Mouse (Mus musculus): ENCODE measurements at regions not wholly inside any gene's neighbourhood (a gene's known extent, or its start where the extent isn't known, plus 50 kb on each side); places are given as distances from the start of the nearest gene placed in this dataset.

DNA sequence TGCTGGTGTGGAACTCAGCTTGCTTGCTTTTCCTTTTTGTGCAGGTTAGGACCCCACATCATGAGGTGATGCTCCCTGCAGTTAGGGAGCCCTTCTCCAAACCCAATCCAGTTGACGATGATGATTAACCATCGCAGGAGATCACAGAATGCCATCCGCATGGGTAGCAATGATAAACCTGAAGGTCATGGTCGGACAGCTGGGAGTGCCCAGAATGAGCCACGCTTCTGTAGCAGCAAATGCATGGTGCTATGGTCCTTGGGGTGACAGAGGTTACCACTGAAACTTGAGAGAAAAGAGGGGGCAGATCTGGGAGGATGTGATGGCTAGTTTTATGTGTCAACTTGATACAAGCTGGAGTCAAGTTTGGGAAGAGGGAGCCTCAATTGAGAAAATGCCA, 170.3 kb downstream of the Inhbb start:
- ATAC-seq (replicated peaks): no peak
- Histone ChIP-seq H3K27me3 (no peaks in the 10 kb centered on the region), H3K9ac (replicated peaks) (no peak overlapping the region), H3K4me3 (no peak overlapping the region), H3K36me3 (no peaks in the 10 kb centered on the region), H3K27ac (replicated peaks) (no peak overlapping the region), H3K9me3 (no peaks in the 10 kb centered on the region), H3K4me1 (peaks cover 13% of the 10 kb centered on the region), H3K4me2 (replicated peaks) (no peak overlapping the region)
- WGBS: 95% methylated on average over 5 of the region's 5 CpGs

DNA sequence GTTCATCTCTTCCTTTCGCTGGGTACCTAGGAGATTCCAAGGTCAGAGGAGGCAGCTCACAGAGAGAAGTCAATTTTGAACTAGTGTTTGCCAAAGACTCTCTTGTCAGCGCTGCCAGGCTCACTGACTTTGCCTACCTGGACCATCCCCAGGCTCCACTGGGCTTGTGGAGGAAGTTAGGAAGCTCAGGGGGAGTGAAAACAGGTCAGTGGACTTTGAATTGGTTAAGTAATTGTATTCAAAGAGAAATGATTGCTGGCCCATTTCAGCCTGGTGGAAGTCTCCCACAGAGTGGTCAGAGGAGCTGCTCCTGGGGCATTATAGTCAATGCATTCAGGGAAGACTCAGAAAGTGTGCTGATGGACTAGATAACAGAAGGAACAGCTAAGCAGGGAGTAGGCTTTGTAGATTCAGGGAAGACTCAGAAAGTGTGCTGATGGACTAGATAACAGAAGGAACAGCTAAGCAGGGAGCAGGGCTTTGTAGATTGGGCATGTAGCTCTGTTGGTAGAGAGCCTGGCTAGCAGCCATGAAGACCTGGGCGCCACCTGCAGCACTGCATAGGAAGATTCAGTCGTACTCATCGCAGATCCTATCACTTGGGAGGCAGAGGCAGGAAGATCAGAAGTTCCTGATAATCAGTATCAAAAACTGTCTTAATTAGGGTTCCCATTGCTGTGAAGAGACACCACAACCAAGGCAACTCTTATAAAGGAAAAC, 173.1 kb downstream of the Inhbb start:
- 89% methylated on average over 5 of the region's 5 CpGs for WGBS
- Histone ChIP-seq H3K36me3 (no peaks in the 10 kb centered on the region), H3K4me1 (no peaks in the 10 kb centered on the region), H3K9me3 (no peaks in the 10 kb centered on the region), H3K9ac (replicated peaks) (no peak overlapping the region), H3K4me3 (no peak overlapping the region), H3K27me3 (no peaks in the 10 kb centered on the region), H3K27ac (replicated peaks) (no peak overlapping the region), H3K4me2 (replicated peaks) (no peak overlapping the region)
- no peak for ATAC-seq (replicated peaks)

DNA sequence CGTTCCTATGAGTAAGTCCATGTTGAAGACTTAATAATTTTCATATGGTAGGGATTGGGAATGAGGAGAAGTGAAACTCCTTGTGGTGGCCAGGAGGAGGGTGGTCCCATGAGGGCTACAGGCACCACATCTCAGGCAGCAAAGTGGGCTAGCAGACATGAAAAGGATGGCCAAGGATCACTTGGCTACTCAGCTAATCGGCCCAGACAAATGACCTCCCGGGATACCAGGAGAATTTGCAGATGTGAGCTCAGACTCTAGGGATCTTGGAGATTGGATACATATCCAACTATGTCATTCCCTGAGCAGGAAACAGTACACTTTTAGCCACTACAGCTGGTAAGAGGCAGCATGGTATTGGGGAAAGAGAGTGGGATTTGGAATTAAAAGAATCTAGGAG, 174.9 kb downstream of the Inhbb start:
- 78% methylated on average over 3 of the region's 3 CpGs for WGBS
- Histone ChIP-seq H3K4me1 (no peaks in the 10 kb centered on the region), H3K4me2 (replicated peaks) (no peak overlapping the region), H3K36me3 (no peaks in the 10 kb centered on the region), H3K9me3 (no peaks in the 10 kb centered on the region), H3K9ac (replicated peaks) (no peak overlapping the region), H3K27me3 (no peaks in the 10 kb centered on the region), H3K27ac (replicated peaks) (no peak overlapping the region), H3K4me3 (no peak overlapping the region)
- ATAC-seq (replicated peaks): no peak

DNA sequence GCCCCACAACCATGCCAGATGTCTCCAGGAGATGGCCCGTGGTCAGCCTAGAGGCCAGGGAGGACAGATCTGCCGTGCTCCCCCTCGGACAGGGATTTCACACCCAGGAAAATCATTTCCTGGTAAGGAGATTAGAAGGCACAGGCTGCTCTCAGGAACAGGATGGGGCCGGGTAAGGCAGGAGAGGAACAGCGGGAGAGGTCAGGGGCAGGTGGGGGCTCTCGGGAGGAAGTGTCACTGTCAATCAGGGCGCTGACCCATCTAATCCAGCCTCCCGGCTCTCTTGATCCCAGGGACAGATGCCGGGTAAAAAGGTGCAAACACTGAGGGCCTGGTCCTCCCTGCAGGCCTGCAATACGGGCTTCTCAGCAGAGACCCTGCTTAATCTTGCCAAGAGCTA, 183.6 kb downstream of the Inhbb start:
- Histone ChIP-seq H3K36me3 (no peaks in the 10 kb centered on the region), H3K9me3 (no peaks in the 10 kb centered on the region), H3K27ac (replicated peaks) (no peak overlapping the region), H3K4me3 (no peak overlapping the region), H3K4me2 (replicated peaks) (no peak overlapping the region), H3K4me1 (no peaks in the 10 kb centered on the region), H3K9ac (replicated peaks) (no peak overlapping the region), H3K27me3 (no peaks in the 10 kb centered on the region)
- 54% methylated on average over 10 of the region's 10 CpGs for WGBS
- no peak for ATAC-seq (replicated peaks)

DNA sequence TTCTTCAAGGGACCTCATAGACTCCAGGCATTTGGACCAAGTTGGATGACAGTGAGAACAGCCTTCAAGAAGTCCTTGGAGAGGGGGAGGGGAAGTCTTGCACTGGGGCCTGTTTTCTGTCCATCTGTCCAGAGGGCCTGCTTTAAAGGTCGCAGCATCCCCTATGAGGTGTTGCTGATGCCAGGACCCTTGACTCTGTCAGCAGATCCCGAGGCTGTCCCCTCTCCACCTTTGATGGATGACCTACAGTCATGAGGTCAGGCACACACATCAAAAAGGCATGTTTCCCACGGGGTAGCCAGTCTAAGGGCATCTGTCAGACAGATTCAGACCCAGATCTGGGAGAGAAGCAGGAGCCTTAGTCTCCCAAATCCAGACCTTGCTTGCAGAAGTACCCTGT, 183.4 kb upstream of the Gli2 start:
- Histone ChIP-seq H3K36me3 (no peaks in the 10 kb centered on the region), H3K4me2 (replicated peaks) (no peak overlapping the region)
- 81% methylated on average over 3 of the region's 3 CpGs for WGBS

DNA sequence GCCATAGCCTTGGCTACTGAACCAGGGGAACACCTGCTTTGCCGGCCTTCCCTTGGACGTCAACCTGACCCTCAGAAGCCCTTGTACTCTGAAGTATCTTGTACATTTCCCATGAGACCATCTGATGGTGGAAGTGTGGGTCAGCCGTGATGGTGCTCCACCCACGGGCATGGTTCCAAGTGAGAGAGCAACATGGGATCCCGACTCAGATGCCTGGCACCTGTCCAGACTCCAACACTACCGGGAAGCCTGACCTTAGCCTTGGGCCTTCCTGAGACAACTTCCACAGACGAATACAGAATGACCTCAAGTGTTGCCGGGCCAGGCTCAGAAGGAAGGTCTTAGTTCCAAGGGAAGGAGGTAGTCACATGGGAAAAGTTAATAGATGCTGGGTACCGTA, 181.0 kb upstream of the Gli2 start:
- Histone ChIP-seq H3K27ac (replicated peaks) (no peak overlapping the region), H3K27me3 (no peaks in the 10 kb centered on the region), H3K9ac (replicated peaks) (no peak overlapping the region), H3K36me3 (no peaks in the 10 kb centered on the region), H3K9me3 (no peaks in the 10 kb centered on the region), H3K4me1 (no peaks in the 10 kb centered on the region), H3K4me3 (no peak overlapping the region), H3K4me2 (replicated peaks) (no peak overlapping the region)
- ATAC-seq (replicated peaks): no peak
- 82% methylated on average over 9 of the region's 9 CpGs for WGBS

More for the DNA sequence above, 183.4 kb upstream of the Gli2 start:
- Histone ChIP-seq H3K4me3 (no peak overlapping the region), H3K27ac (replicated peaks) (no peak overlapping the region), H3K27me3 (no peaks in the 10 kb centered on the region), H3K9ac (replicated peaks) (no peak overlapping the region), H3K4me1 (no peaks in the 10 kb centered on the region), H3K9me3 (no peaks in the 10 kb centered on the region)
- no peak for ATAC-seq (replicated peaks)

DNA sequence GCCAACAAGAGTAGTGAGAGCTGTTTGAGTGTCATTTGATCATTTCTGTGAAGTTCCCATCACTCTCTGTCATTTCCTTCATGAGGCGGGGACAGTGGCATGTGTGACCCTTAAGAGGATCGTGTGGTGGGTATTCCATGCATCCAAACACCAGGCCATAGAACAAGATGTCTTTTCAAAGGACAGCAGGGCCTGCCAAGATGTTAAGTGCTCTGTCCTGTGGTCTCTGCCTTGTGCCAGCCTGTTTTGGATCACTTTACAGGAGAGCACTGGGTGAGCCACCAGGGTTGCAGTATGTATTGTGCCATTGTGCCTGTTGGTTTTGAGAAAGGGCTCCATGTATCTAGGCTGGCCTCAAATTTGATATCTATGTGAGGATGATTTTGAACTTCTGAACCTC, 173.6 kb upstream of the Gli2 start:
- Histone ChIP-seq H3K27ac (replicated peaks) (no peak overlapping the region), H3K4me2 (replicated peaks) (no peak overlapping the region), H3K36me3 (no peaks in the 10 kb centered on the region), H3K9me3 (no peaks in the 10 kb centered on the region), H3K4me3 (no peak overlapping the region), H3K4me1 (no peaks in the 10 kb centered on the region), H3K27me3 (no peaks in the 10 kb centered on the region), H3K9ac (replicated peaks) (no peak overlapping the region)
- WGBS: 90% methylated on average over 2 of the region's 2 CpGs
- ATAC-seq (replicated peaks): no peak

DNA sequence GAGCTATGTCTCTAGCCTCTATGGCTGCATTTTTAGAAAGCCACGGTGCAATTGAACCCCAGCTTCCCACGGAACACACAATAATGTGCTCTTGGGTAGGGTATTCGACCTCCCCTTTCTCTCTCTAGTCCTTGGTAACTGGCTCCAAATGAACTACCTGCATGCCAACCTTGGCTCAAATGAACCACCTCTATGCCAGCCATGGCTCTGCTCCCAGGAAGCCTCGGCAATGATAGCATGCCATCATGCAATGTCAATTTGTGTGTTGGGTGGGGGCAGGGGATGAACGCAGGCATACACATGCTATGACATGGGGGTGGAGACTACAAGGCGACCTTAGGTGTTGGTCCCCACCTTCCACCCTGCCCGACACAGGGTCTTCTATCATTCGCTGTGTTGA, 170.5 kb upstream of the Gli2 start:
- Histone ChIP-seq H3K27me3 (no peaks in the 10 kb centered on the region), H3K36me3 (no peaks in the 10 kb centered on the region), H3K4me3 (no peak overlapping the region), H3K4me2 (replicated peaks) (no peak overlapping the region), H3K9ac (replicated peaks) (no peak overlapping the region), H3K9me3 (no peaks in the 10 kb centered on the region), H3K27ac (replicated peaks) (no peak overlapping the region), H3K4me1 (no peaks in the 10 kb centered on the region)
- 0 out of 2 replicates have a peak, but pooled peaks have one; percentile 34 for ATAC-seq (replicated peaks)
- 82% methylated on average over 8 of the region's 8 CpGs for WGBS

DNA sequence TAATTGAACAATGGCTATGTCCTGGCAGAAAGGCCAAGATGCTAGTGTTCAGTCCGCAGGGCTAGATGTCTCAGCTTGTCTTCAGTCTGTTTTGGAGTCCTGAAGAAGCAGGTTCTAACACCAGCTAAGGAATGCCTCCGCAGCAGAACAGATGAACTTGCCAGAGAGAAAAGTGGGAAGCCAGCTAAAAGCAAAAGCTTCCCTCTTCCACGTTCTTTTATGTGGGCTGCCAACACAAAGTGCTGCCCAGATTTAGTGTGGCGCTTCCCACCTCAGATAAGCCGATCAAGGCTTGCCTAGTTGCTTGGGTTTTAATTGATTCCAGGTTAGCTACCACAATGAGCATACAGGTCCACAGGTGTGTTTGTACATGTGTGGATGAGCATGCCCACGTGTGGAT, 168.5 kb upstream of the Gli2 start:
- Histone ChIP-seq H3K36me3 (no peaks in the 10 kb centered on the region), H3K9me3 (no peaks in the 10 kb centered on the region), H3K4me3 (no peak overlapping the region), H3K9ac (replicated peaks) (no peak overlapping the region), H3K27me3 (no peaks in the 10 kb centered on the region), H3K4me2 (replicated peaks) (no peak overlapping the region), H3K27ac (replicated peaks) (no peak overlapping the region), H3K4me1 (no peaks in the 10 kb centered on the region)
- ATAC-seq (replicated peaks): no peak
- WGBS: 80% methylated on average over 6 of the region's 6 CpGs

DNA sequence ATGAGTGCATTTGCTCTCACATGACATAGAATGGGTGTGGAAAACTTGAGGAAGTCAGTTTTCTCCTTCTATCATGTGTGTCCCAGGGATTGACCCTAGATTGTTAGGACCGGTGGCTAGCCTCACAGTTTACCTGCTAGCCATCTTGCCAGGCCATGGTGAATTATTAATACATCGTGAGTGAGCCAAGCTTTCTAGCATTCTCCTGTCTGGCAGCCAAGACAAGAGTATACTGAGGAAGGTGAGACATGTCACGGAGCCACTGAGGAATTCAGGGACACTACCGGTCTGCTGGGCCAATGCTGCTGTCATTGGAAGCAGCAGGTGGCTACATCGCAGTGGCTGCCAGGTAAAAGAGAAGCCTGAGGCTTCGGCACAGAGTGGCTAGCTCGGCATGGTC, 167.6 kb upstream of the Gli2 start:
- Histone ChIP-seq H3K27me3 (no peaks in the 10 kb centered on the region), H3K27ac (replicated peaks) (no peak overlapping the region), H3K9ac (replicated peaks) (no peak overlapping the region), H3K9me3 (no peaks in the 10 kb centered on the region), H3K36me3 (no peaks in the 10 kb centered on the region), H3K4me1 (no peaks in the 10 kb centered on the region), H3K4me2 (replicated peaks) (no peak overlapping the region), H3K4me3 (no peak overlapping the region)
- ATAC-seq (replicated peaks): no peak
- 86% methylated on average over 7 of the region's 7 CpGs for WGBS

DNA sequence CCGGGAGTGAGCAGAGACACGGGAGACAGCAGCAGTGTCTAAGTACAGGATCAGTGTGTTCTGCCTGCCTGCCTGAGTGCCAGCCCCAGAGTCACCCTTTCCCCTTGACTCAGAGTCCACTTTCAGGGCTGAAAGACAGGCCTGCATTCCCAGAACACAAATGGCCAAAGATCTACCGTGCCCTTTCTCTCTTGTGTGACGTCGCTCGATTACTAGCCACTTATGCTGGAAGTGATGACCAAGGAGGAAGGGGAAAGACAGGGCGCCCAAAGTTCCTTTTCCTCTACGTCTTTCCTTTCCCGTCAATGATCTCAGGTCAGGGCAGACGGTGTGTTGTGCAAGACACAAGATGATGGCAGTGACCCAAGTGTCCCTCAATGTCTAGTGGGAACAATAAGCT, 166.4 kb upstream of the Gli2 start:
- ATAC-seq (replicated peaks): no peak
- 77% methylated on average over 10 of the region's 10 CpGs for WGBS

DNA sequence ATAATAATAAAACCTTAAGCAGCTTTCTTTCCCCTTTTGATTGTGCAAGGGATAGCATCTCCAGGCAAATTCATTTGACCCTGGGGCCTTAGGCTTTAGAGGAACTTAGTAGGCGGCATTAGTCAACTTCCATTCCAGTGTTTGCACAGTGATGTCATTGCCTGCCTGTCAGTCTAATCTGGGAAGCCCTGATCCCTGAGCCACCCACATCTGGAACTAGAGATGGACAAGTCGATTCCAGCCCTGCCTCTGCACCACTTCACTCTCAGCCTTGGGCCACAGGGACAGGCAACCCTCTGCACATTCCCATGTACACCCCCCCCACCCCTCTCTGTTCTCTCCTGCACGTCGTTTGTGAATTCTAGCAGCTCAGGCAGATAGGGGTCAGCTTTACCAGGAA, 164.0 kb upstream of the Gli2 start:
- 60% methylated on average over 4 of the region's 4 CpGs for WGBS
- Histone ChIP-seq H3K9ac (replicated peaks) (no peak overlapping the region), H3K36me3 (no peaks in the 10 kb centered on the region), H3K4me1 (no peaks in the 10 kb centered on the region), H3K27ac (replicated peaks) (no peak overlapping the region), H3K27me3 (no peaks in the 10 kb centered on the region), H3K4me3 (no peak overlapping the region), H3K9me3 (no peaks in the 10 kb centered on the region), H3K4me2 (replicated peaks) (no peak overlapping the region)
- no peak for ATAC-seq (replicated peaks)

More for the DNA sequence above, 166.4 kb upstream of the Gli2 start:
- Histone ChIP-seq H3K4me3 (no peak overlapping the region), H3K4me1 (no peaks in the 10 kb centered on the region), H3K27ac (replicated peaks) (no peak overlapping the region), H3K9ac (replicated peaks) (no peak overlapping the region), H3K27me3 (no peaks in the 10 kb centered on the region), H3K36me3 (no peaks in the 10 kb centered on the region), H3K9me3 (no peaks in the 10 kb centered on the region), H3K4me2 (replicated peaks) (no peak overlapping the region)

DNA sequence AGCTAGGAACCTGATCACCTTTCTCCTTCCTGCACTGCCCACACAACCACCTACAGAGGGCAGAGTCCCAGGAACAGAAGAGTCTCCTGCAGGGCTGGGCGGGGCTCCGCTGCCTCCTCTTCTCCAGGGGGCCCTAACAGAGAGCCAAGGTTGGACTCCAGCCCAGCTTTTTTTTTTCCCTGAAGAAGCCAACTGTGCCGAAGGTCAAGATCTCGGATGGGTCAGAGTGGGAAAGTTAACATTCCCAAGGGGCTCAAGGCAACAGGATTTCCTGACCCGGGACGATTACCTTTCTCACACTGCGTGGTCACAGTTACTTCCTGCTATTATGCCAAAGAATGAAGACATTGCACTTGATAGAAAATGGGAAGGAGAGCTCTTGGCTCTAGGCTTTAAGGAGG, 156.2 kb upstream of the Gli2 start:
- no peak for ATAC-seq (replicated peaks)
- Histone ChIP-seq H3K27me3 (no peaks in the 10 kb centered on the region), H3K36me3 (no peaks in the 10 kb centered on the region), H3K4me3 (no peak overlapping the region), H3K4me2 (replicated peaks) (no peak overlapping the region), H3K27ac (replicated peaks) (no peak overlapping the region), H3K9ac (replicated peaks) (no peak overlapping the region), H3K9me3 (no peaks in the 10 kb centered on the region), H3K4me1 (no peaks in the 10 kb centered on the region)
- WGBS: 59% methylated on average over 7 of the region's 7 CpGs

Measured in forebrain, embryonic 15.5 days (tissue).